Mouse (Mus musculus) myocyte (in vitro differentiated cells): ENCODE measurements around the gene Slc38a1. TPM values are rescaled to one million over a fixed set of nuclear protein-coding genes. Genes with fewer than 3 reads are reported as not detected.

Experiments
- H3K27me3 ChIP-seq: one replicate; pipeline ENCODE4 v1.6.1; 2011; ENCODE audit not compliant: control insufficient read depth, insufficient read depth, insufficient read length
- H3K36me3 ChIP-seq: one replicate; pipeline ENCODE4 v1.6.1; 2011; ENCODE audit not compliant: control insufficient read depth, insufficient read depth
- H3K4me2 ChIP-seq: one replicate; pipeline ENCODE4 v1.6.1; 2011; ENCODE audit warnings: low read depth, control low read depth
- H3K4me3 ChIP-seq: one replicate; pipeline ENCODE4 v1.5.1; 2011; ENCODE audit warnings: mild to moderate bottlenecking, control low read depth, moderate library complexity
- H3K79me2 ChIP-seq: one replicate; pipeline ENCODE4 v1.6.1; 2011; ENCODE audit not compliant: control insufficient read depth, insufficient read depth
- H3ac ChIP-seq: one replicate; pipeline ENCODE4 v1.6.1; 2011; ENCODE audit not compliant: control insufficient read depth, insufficient read length
- CEBPB ChIP-seq: IDR thresholded peaks from 2 replicates; pipeline ENCODE4 v1.6.1; 2011; ENCODE audit warnings: mild to moderate bottlenecking, moderate library complexity; ENCODE audit not compliant: poor library complexity, insufficient read depth, severe bottlenecking
- E2F4 ChIP-seq: IDR thresholded peaks from one replicate; pipeline ENCODE4 v1.6.1; 2011; ENCODE audit warnings: mild to moderate bottlenecking, control low read depth, moderate library complexity; ENCODE audit not compliant: insufficient read depth
- MAX ChIP-seq: IDR thresholded peaks from one replicate; pipeline ENCODE4 v1.6.1; 2011; ENCODE audit warnings: low read depth, mild to moderate bottlenecking, control low read depth
- MYOD1 ChIP-seq, 3 experiments: IDR thresholded peaks; one replicate each; pipeline ENCODE4 v1.6.1; 2011; ENCODE audit warnings: control low read depth in 2 of 3, low read depth in 2 of 3, mild to moderate bottlenecking in 2 of 3, moderate library complexity in 1 of 3; ENCODE audit not compliant: insufficient read length in 2 of 3, control insufficient read depth in 1 of 3
- MYOG ChIP-seq, 3 experiments: IDR thresholded peaks; one replicate each; pipeline ENCODE4 v1.6.1; 2011; ENCODE audit warnings: control low read depth in 2 of 3, low read depth in 2 of 3, mild to moderate bottlenecking in 2 of 3; ENCODE audit not compliant: insufficient read length in 2 of 3, control insufficient read depth in 1 of 3, insufficient read depth in 1 of 3
- POLR2A ChIP-seq: IDR thresholded peaks from one replicate; pipeline ENCODE4 v1.6.1; 2011; ENCODE audit warnings: low read depth, mild to moderate bottlenecking, control low read depth, moderate library complexity; ENCODE audit not compliant: insufficient read length
- POLR2AphosphoS2 ChIP-seq: IDR thresholded peaks from one replicate; pipeline ENCODE4 v1.6.1; 2011; ENCODE audit warnings: low read depth, control low read depth; ENCODE audit not compliant: insufficient read length
- REST ChIP-seq: IDR thresholded peaks from one replicate; pipeline ENCODE4 v1.6.1; 2011; ENCODE audit warnings: mild to moderate bottlenecking, control low read depth, moderate library complexity; ENCODE audit not compliant: insufficient read depth, insufficient read length
- SRF ChIP-seq: IDR thresholded peaks from one replicate; pipeline ENCODE4 v1.6.1; 2011; ENCODE audit warnings: low read depth; ENCODE audit not compliant: control insufficient read depth, insufficient read length
- TCF12 ChIP-seq: IDR thresholded peaks from one replicate; pipeline ENCODE4 v1.6.1; 2011; ENCODE audit warnings: mild to moderate bottlenecking, control low read depth; ENCODE audit not compliant: poor library complexity, insufficient read depth, severe bottlenecking
- TCF3 ChIP-seq: IDR thresholded peaks from one replicate; pipeline ENCODE4 v1.6.1; 2011; ENCODE audit warnings: low read depth, control low read depth; ENCODE audit not compliant: insufficient read length
- USF1 ChIP-seq: IDR thresholded peaks from one replicate; pipeline ENCODE4 v1.6.1; 2011; ENCODE audit warnings: low read depth, mild to moderate bottlenecking, control low read depth, moderate library complexity
- polyA plus RNA-seq: library from polyadenylated mRNA; unstranded; fragments of >200 nt; fragmentation: generic; extraction: Trizol; gene quantifications from one replicate; pipeline ENCODE4 v1.2.1, GENCODE M21; 2012; ENCODE audit warnings: missing spikeins

Slc38a1 gene
- polyA plus RNA-seq, 1 experiment: 28.5 TPM

- TF ChIP-seq POLR2A (peak; percentile 14), CEBPB (no peak), E2F4 (no peak), MAX (no peak), TCF12 (no peak), USF1 (no peak), REST (no peak), MYOG (IDR thresholded peaks at IDR 0.05; ENCODE audit: control insufficient read depth in 1 of 3, insufficient read depth in 1 of 3, insufficient read length in 2 of 3, low read depth in 2 of 3) (no peak), MYOD1 (IDR thresholded peaks at IDR 0.05; ENCODE audit: control insufficient read depth in 1 of 3, insufficient read length in 2 of 3, low read depth in 2 of 3) (peak in 2 of 3 experiments; percentile 28 to 33), TCF3 (no peak), SRF (no peak), POLR2AphosphoS2 (no peak)
- no peak overlapping the region for H3K4me3 ChIP-seq
- H3ac ChIP-seq: no peak overlapping the region
- peak overlapping the region; percentile 71 for H3K4me2 ChIP-seq
- no peaks in the 10 kb centered on the region for H3K27me3 ChIP-seq
- H3K79me2 ChIP-seq: no peaks in the 10 kb centered on the region
- H3K36me3 ChIP-seq: no peaks in the 10 kb centered on the region
Observed at GRCm38 (mm10) chr15:96548363-96548762, 94.3 kb downstream of the Slc38a1 start.

GRCm38 (mm10) chr15:96547256-96548195, 95.2 kb downstream of the Slc38a1 start:
- no peaks in the 10 kb centered on the region for H3K79me2 ChIP-seq
- peak overlapping the region; percentile 71 for H3K4me2 ChIP-seq
- H3K4me3 ChIP-seq: no peak overlapping the region
- H3K27me3 ChIP-seq: no peaks in the 10 kb centered on the region
- TF ChIP-seq REST (no peak), TCF3 (no peak), USF1 (no peak), MAX (no peak), MYOG (IDR thresholded peaks at IDR 0.05; ENCODE audit: control insufficient read depth in 1 of 3, insufficient read depth in 1 of 3, insufficient read length in 2 of 3, low read depth in 2 of 3) (peak; percentile 7 to 74 (median 27)), POLR2A (peak; percentile 35), TCF12 (no peak), POLR2AphosphoS2 (no peak), SRF (no peak), E2F4 (no peak), MYOD1 (IDR thresholded peaks at IDR 0.05; ENCODE audit: control insufficient read depth in 1 of 3, insufficient read length in 2 of 3, low read depth in 2 of 3) (peak in 2 of 3 experiments; percentile 52 to 62), CEBPB (peak; percentile 83)
- no peak overlapping the region for H3ac ChIP-seq
- H3K36me3 ChIP-seq: no peaks in the 10 kb centered on the region

GRCm38 (mm10) chr15:96543181-96543828, 99.4 kb downstream of the Slc38a1 start:
- TF ChIP-seq MYOD1 (IDR thresholded peaks at IDR 0.05; ENCODE audit: control insufficient read depth in 1 of 3, insufficient read length in 2 of 3, low read depth in 2 of 3): peak; percentile 95 to 96 (median 95)
- peak; percentile 77 for TF ChIP-seq TCF12
- peak; percentile 68 to 95 (median 91) for TF ChIP-seq MYOG (IDR thresholded peaks at IDR 0.05; ENCODE audit: control insufficient read depth in 1 of 3, insufficient read depth in 1 of 3, insufficient read length in 2 of 3, low read depth in 2 of 3)
- peak; percentile 83 for TF ChIP-seq USF1
- peak; percentile 79 for TF ChIP-seq MAX
- peak; percentile 81 for TF ChIP-seq TCF3
- no peak for TF ChIP-seq CEBPB
- no peak for TF ChIP-seq E2F4
- no peak for TF ChIP-seq POLR2A
- no peaks in the 10 kb centered on the region for H3K36me3 ChIP-seq
- no peak overlapping the region for H3ac ChIP-seq
- H3K4me2 ChIP-seq: peak overlapping the region; percentile 92
- peak overlapping the region; percentile 16 for H3K4me3 ChIP-seq
- H3K27me3 ChIP-seq: no peaks in the 10 kb centered on the region
- H3K79me2 ChIP-seq: no peaks in the 10 kb centered on the region

- no peak for TF ChIP-seq TCF12
- peak in 1 of 3 experiments; percentile 13 for TF ChIP-seq MYOD1 (IDR thresholded peaks at IDR 0.05; ENCODE audit: control insufficient read depth in 1 of 3, insufficient read length in 2 of 3, low read depth in 2 of 3)
- TF ChIP-seq REST: no peak
- H3ac ChIP-seq: no peak overlapping the region
Observed at GRCm38 (mm10) chr15:96542135-96542534, 100.6 kb downstream of the Slc38a1 start.

More at GRCm38 (mm10) chr15:96542135-96542534, 100.6 kb downstream of the Slc38a1 start:
- no peaks in the 10 kb centered on the region for H3K79me2 ChIP-seq
- H3K4me3 ChIP-seq: no peak overlapping the region
- no peak overlapping the region for H3K4me2 ChIP-seq
- H3K36me3 ChIP-seq: no peaks in the 10 kb centered on the region
- no peaks in the 10 kb centered on the region for H3K27me3 ChIP-seq
